Mouse (Mus musculus): Measurements from ENCODE around the gene Ccser1. TPM values are rescaled to one million over a fixed set of nuclear protein-coding genes. Genes with fewer than 3 reads are reported as not detected.
"Not testable (repeated sequence)": the region's sequence is repeated elsewhere in the genome, so short reads cannot be mapped to it uniquely, and the experiment has no call there.

Ccser1 gene
- total and polyA plus RNA-seq, 3 experiments = 0.45 to 1.7 (median 0.94) TPM

DNA sequence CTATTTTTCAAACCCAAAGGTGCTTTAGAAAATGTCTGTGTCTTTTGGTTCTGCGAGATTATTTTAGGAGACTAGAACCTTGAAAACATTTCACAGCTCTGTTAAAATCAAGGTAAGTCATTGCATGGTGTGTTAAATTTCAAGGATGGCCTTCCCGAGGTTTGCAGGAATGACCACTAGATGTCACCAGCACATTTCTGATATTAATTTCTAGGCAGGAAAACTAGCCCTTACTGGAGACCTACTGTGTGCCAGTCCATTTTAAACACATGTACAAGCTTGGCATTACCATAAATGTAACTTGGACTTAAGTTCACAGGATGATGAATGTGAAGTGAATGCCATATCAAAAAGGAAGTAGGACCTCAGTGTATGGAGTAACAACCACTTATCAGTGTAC, 798.3 kb downstream of the Ccser1 start:
- WGBS = 22% methylated on average over 2 of the region's 2 CpGs
- intact Hi-C loops (cut with DNase I) = no loop called here

DNA sequence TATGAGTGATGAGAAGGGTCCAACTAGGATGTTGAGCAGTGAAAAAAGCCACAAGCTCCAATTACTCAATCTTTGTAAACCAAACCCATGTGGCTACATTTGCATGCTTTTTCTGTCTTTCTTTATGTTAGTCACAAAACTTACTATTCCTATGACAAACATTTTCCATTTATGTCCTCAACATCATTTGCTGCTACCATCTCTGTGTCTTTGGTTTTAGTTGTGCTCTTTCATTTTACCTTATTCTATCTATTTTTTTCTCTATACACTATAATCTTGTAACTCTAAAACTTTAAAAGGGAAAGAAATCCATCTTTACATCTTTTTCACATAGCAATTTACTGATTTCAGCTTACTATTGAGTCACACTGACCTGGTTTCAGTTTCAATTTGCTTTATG, 834.2 kb downstream of the Ccser1 start:
- H3K27ac ChIP-seq = no peak overlapping the region
- H3K4me3 ChIP-seq = no peak overlapping the region
- intact Hi-C loops (cut with DNase I) = no loop called here
- no peaks in the 10 kb centered on the region for H3K27me3 ChIP-seq (ENCODE audit: control insufficient read depth, insufficient read depth, low read length)
- H3K9ac ChIP-seq (ENCODE audit: low read depth, low read length) = no peak overlapping the region
- H3K79me2 ChIP-seq (replicated peaks; ENCODE audit: control insufficient read depth, insufficient read depth, low read length) = no peaks in the 10 kb centered on the region
- DNase-seq = no peak
- no peaks in the 10 kb centered on the region for H3K4me1 ChIP-seq (ENCODE audit: control insufficient read depth, insufficient read depth, low read length)
- TF ChIP-seq CTCF (IDR thresholded peaks at IDR 0.05) = no peak
- TF ChIP-seq EP300 (IDR thresholded peaks at IDR 0.05; ENCODE audit: insufficient read depth, low read depth, low read length) = no peak
- TF ChIP-seq POLR2A (IDR thresholded peaks at IDR 0.05; ENCODE audit: insufficient read depth, low read depth, low read length) = no peak
- no peaks in the 10 kb centered on the region for H3K36me3 ChIP-seq (ENCODE audit: control insufficient read depth, insufficient read depth, low read length)

More for the DNA sequence above, 798.3 kb downstream of the Ccser1 start:
- H3K27me3 ChIP-seq (ENCODE audit: control insufficient read depth, insufficient read depth, low read length) = no peaks in the 10 kb centered on the region
- no peaks in the 10 kb centered on the region for H3K36me3 ChIP-seq (ENCODE audit: control insufficient read depth, insufficient read depth, low read length)
- H3K9ac ChIP-seq (ENCODE audit: low read depth, low read length) = no peak overlapping the region
- no peaks in the 10 kb centered on the region for H3K4me1 ChIP-seq (ENCODE audit: control insufficient read depth, insufficient read depth, low read length)
- no peak for TF ChIP-seq POLR2A (IDR thresholded peaks at IDR 0.05; ENCODE audit: insufficient read depth, low read depth, low read length)
- TF ChIP-seq CTCF (IDR thresholded peaks at IDR 0.05) = peak; percentile 59
- TF ChIP-seq EP300 (IDR thresholded peaks at IDR 0.05; ENCODE audit: insufficient read depth, low read depth, low read length) = no peak
- DNase-seq = no peak
- no peak overlapping the region for H3K27ac ChIP-seq
- no peak overlapping the region for H3K4me3 ChIP-seq
- no peaks in the 10 kb centered on the region for H3K79me2 ChIP-seq (replicated peaks; ENCODE audit: control insufficient read depth, insufficient read depth, low read length)

DNA sequence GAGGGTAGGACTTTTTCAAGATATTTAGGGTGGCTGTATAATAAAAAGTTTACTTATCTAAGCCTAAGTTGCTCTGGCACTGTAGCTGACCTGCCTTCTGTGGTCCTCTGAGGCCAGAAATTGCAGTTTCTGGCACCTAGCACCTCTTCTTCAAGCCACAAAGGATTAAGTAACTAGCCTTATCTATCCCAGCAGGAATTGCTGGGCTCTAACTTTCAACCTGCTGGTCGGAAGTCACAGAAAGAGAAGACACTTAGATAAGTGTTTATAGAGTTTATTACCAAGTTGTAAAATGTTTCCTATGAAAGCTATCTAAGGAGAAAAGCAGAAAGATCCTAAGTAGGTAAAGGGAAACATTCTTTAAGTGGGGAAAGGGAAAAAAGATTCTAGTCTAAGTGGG, 864.3 kb downstream of the Ccser1 start:
- WGBS = 30% methylated on average over 1 of the region's 1 CpGs
- TF ChIP-seq POLR2A (IDR thresholded peaks at IDR 0.05; ENCODE audit: insufficient read depth, low read depth, low read length) = no peak
- no peak for TF ChIP-seq EP300 (IDR thresholded peaks at IDR 0.05; ENCODE audit: insufficient read depth, low read depth, low read length)
- no peak for TF ChIP-seq CTCF (IDR thresholded peaks at IDR 0.05)
- no peaks in the 10 kb centered on the region for H3K79me2 ChIP-seq (replicated peaks; ENCODE audit: control insufficient read depth, insufficient read depth, low read length)

DNA sequence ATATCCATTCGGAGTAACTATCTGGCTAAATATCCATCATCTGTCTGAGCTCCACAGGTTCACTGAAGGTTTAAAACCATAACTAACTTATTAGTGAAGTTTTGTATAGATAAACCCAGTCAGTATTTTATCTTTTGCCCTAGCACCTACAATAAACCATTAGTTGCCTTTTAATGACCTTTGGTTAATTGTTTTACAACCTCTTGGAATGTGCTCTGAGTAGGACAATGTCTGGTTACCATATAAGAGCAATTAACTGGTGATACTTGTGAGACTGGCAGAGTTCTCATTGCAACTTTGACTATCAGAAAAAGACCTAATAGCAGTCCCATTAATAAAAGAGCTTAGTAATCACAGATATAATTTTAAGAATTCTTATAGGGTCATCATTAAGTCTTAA, 864.9 kb downstream of the Ccser1 start:
- WGBS = 84% methylated on average over 1 of the region's 1 CpGs
- DNase-seq; H3K36me3 ChIP-seq (ENCODE audit: control insufficient read depth, insufficient read depth, low read length); H3K27me3 ChIP-seq (ENCODE audit: control insufficient read depth, insufficient read depth, low read length); H3K79me2 ChIP-seq (replicated peaks; ENCODE audit: control insufficient read depth, insufficient read depth, low read length); H3K4me1 ChIP-seq (ENCODE audit: control insufficient read depth, insufficient read depth, low read length); H3K4me3 ChIP-seq; H3K9ac ChIP-seq (ENCODE audit: low read depth, low read length); intact Hi-C loops (cut with DNase I); H3K27ac ChIP-seq: not testable (repeated sequence)

More for the DNA sequence above, 864.3 kb downstream of the Ccser1 start:
- intact Hi-C loops (cut with DNase I) = no loop called here
- no peak overlapping the region for H3K27ac ChIP-seq
- H3K4me1 ChIP-seq (ENCODE audit: control insufficient read depth, insufficient read depth, low read length) = no peaks in the 10 kb centered on the region
- H3K36me3 ChIP-seq (ENCODE audit: control insufficient read depth, insufficient read depth, low read length) = no peaks in the 10 kb centered on the region
- DNase-seq = no peak
- no peak overlapping the region for H3K9ac ChIP-seq (ENCODE audit: low read depth, low read length)
- no peak overlapping the region for H3K4me3 ChIP-seq
- H3K27me3 ChIP-seq (ENCODE audit: control insufficient read depth, insufficient read depth, low read length) = no peaks in the 10 kb centered on the region

DNA sequence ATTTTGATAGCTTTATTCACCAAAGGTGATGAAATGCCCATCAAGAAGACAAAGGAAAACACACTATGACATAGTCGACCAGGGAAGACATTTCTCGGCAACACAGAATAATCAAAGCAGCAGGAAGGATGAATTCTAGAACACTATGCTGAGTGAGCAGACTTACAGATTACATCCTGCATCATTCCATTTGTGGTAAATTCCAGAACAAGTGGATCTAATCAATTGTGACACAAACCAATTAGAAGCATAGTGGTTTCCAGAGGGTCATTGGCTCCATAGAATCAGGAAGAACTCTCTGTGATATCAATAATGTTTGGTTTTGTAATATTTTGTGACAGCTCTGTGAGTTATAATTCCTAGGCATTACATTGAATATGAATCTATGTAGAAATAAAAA, 875.2 kb downstream of the Ccser1 start:
- intact Hi-C loops (cut with DNase I) = no loop called here
- H3K4me1 ChIP-seq (ENCODE audit: control insufficient read depth, insufficient read depth, low read length) = no peaks in the 10 kb centered on the region
- WGBS = 66% methylated on average over 2 of the region's 2 CpGs
- H3K9ac ChIP-seq (ENCODE audit: low read depth, low read length) = no peak overlapping the region
- H3K4me3 ChIP-seq = no peak overlapping the region
- H3K27me3 ChIP-seq (ENCODE audit: control insufficient read depth, insufficient read depth, low read length) = no peaks in the 10 kb centered on the region
- H3K36me3 ChIP-seq (ENCODE audit: control insufficient read depth, insufficient read depth, low read length) = no peaks in the 10 kb centered on the region
- no peak overlapping the region for H3K27ac ChIP-seq
- no peaks in the 10 kb centered on the region for H3K79me2 ChIP-seq (replicated peaks; ENCODE audit: control insufficient read depth, insufficient read depth, low read length)
- TF ChIP-seq EP300 (IDR thresholded peaks at IDR 0.05; ENCODE audit: insufficient read depth, low read depth, low read length) (no peak), POLR2A (IDR thresholded peaks at IDR 0.05; ENCODE audit: insufficient read depth, low read depth, low read length) (no peak), CTCF (IDR thresholded peaks at IDR 0.05) (no peak)
- no peak for DNase-seq

DNA sequence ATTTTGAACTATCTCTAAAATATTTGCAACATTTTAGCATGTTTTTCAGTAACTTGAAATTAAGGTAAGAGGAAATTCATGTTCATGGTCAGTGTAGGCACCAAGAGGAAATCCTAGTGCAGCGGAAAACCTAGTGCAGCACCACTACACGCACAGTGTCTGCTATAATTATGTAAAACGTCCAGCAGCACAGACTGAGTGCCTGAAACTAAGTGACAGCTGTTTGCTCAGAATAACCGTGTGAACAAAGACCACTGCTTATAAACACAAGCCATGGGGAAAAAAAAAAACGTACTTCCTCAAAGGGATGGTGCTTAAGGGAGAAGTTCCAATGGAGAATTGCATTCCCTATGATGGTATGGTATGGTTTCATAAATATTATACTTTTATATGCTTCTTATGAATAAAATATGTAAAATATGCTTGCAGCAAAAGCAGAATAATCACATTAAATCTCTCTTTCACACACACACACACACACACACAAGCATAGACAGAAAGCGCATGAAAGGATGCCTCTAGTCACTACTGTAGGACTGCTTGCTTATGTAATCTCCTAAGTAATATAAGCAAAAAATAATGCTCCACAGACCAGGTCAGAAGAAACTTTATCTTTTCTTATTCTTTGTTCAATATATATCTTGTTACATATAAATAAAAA, 886.4 kb downstream of the Ccser1 start:
- Histone ChIP-seq H3K4me3 (no peak overlapping the region), H3K27me3 (ENCODE audit: control insufficient read depth, insufficient read depth, low read length) (no peaks in the 10 kb centered on the region), H3K36me3 (ENCODE audit: control insufficient read depth, insufficient read depth, low read length) (no peaks in the 10 kb centered on the region), H3K79me2 (replicated peaks; ENCODE audit: control insufficient read depth, insufficient read depth, low read length) (no peaks in the 10 kb centered on the region), H3K4me1 (ENCODE audit: control insufficient read depth, insufficient read depth, low read length) (no peaks in the 10 kb centered on the region), H3K9ac (ENCODE audit: low read depth, low read length) (no peak overlapping the region), H3K27ac (no peak overlapping the region)
- no peak for TF ChIP-seq POLR2A (IDR thresholded peaks at IDR 0.05; ENCODE audit: insufficient read depth, low read depth, low read length)
- no peak for TF ChIP-seq EP300 (IDR thresholded peaks at IDR 0.05; ENCODE audit: insufficient read depth, low read depth, low read length)
- TF ChIP-seq CTCF (IDR thresholded peaks at IDR 0.05) = no peak
- intact Hi-C loops (cut with DNase I) = no loop called here
- no peak for DNase-seq
- 68% methylated on average over 6 of the region's 6 CpGs for whole genome bisulfite sequencing

Measured in heart, adult 2 months (tissue).